Mouse (Mus musculus) liver, embryonic 15.5 days (tissue): Measurements from ENCODE around the gene Mrpl37. TPM values are rescaled to one million over a fixed set of nuclear protein-coding genes. Genes with fewer than 3 reads are reported as not detected.

ENCODE experiments used
- ATAC-seq: fragments of 200-750 bp; cut with Nextera tagmentation; 2 replicates; pipeline ENCODE4 v1.8.0; 2017; ENCODE audit warnings: moderate number of reproducible peaks, mild to moderate bottlenecking, moderate library complexity; ENCODE audit not compliant: insufficient read depth
- H3K27ac ChIP-seq: fragments of 300-500 bp; sonication (generic); replicated peaks from 2 replicates; pipeline ENCODE4 v1.5.1; 2015; ENCODE audit warnings: mild to moderate bottlenecking, inconsistent platforms
- H3K27me3 ChIP-seq: fragments of 300-500 bp; sonication (generic); 2 replicates; pipeline ENCODE4 v1.6.1; 2015; ENCODE audit warnings: mild to moderate bottlenecking, inconsistent platforms
- H3K36me3 ChIP-seq: fragments of 300-500 bp; sonication (generic); replicated peaks from 2 replicates; pipeline ENCODE4 v1.6.1; 2015; ENCODE audit warnings: moderate library complexity, mild to moderate bottlenecking, inconsistent platforms
- H3K4me1 ChIP-seq: fragments of 300-500 bp; sonication (generic); replicated peaks from 2 replicates; pipeline ENCODE4 v1.6.1; 2015; ENCODE audit warnings: inconsistent platforms
- H3K4me2 ChIP-seq: fragments of 300-500 bp; sonication (generic); 2 replicates; pipeline ENCODE4 v1.6.1; 2015; ENCODE audit warnings: moderate library complexity, mild to moderate bottlenecking, inconsistent platforms
- H3K4me3 ChIP-seq: fragments of 300-500 bp; sonication (generic); replicated peaks from 2 replicates; pipeline ENCODE4 v1.5.1; 2015; ENCODE audit warnings: mild to moderate bottlenecking, inconsistent platforms
- H3K9ac ChIP-seq: fragments of 300-500 bp; sonication (generic); 2 replicates; pipeline ENCODE4 v1.6.1; 2015; ENCODE audit warnings: moderate library complexity, mild to moderate bottlenecking, inconsistent platforms
- H3K9me3 ChIP-seq: fragments of 300-500 bp; sonication (generic); replicated peaks from 2 replicates; pipeline ENCODE4 v1.6.1; 2016; ENCODE audit warnings: inconsistent platforms
- WGBS: fragments of 180-500 bp; shearing (Covaris S2); methylation state at CpG from one replicate; pipeline ENCODE4 v1.1.7; 2015; ENCODE audit warnings: mixed read lengths; ENCODE audit not compliant: insufficient replicate concordance; 5-methylcytosine and 5-hydroxymethylcytosine counted together
- polyA plus RNA-seq: library from polyadenylated mRNA; unstranded; fragments of >200 nt; fragmentation: Nextera tagmentation; extraction: Ambion mirVana; gene quantifications from 2 replicates; pipeline ENCODE4 v1.2.1, GENCODE M21; 2015

The Mrpl37 gene
- polyA plus RNA-seq, 1 experiment from 2014 or later: 48.8 TPM

DNA sequence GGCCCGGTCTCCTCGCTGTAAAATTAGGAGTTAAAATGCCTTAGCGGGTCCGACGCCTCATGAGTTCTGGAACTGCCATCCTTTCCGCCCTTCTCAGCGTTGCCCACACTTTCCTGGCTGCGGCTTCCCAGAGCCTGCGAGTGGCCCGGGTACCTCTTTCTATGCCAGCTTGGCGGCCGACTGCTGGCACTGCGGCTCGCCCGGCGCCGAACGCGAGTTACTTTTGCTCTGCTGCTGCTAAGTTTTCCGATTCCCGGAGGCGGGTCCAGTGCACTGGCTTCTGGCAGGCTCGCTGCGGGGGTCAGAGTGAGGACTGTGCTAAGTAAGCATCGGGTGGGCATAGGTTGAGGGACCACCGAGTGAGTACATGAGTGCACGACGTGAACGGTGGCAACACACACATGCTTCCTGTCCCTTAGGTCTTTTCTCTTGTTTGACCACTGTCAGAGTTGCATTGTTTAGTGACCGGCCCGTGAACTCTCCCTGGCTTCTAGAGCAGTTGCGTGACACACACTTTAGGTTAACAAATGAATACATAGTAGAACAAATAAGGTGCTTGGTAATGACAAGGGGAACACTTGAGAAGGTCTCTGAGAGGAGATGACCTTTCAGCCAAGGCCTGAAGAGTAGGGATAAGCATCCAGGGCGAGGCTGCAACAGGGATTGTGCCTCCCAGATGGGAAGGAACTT is 628 bp upstream of the Mrpl37 start:
- WGBS: 3% methylated on average over 33 of the region's 33 CpGs
- Histone ChIP-seq H3K4me2 (peak overlapping the region; percentile 100), H3K9me3 (no peaks in the 10 kb centered on the region), H3K4me1 (peaks cover 32% of the 10 kb centered on the region), H3K4me3 (peak overlapping the region; percentile 83), H3K36me3 (peaks cover 22% of the 10 kb centered on the region), H3K27ac (0 out of 2 replicates have a peak overlapping the region, but pooled peaks have one; percentile 24), H3K9ac (peak overlapping the region; percentile 84), H3K27me3 (no peaks in the 10 kb centered on the region)
- ATAC-seq: peak; percentile 17

DNA sequence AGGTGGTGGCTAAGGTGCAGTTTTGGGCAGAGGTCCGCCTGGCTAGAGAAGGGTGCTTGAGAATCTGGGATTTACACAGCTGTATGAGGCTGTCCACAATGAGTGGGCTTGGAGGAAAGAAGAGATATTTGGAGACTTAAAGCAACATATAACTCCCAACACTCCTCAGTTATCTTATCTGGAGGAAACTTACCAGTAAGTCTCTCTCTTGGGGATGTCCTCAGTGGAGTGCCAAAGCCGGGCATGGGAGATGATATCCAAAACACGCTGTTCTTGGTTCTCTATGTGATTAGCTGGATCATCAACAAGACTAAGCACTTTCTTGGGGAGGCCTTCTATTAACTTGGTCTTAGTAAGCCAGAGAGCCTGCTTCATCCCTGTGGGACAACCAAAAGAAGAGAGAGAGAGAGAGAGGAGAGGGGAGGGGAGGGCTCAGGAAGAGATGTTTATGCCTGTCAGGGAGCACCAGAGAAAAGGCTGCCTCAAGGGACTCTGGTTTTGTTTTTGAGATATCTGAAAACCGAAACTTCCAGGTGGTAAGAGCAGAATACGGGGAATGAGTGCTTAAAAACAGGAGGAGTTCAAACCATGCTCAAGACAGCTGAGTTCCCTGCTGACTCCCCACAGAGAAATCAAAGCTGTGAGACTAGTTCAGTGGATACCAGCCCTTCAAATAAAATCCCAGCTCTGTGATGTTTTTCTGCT is 2.1 kb downstream of the Mrpl37 start:
- H3K9me3 ChIP-seq: no peaks in the 10 kb centered on the region
- no peak overlapping the region for H3K9ac ChIP-seq
- H3K4me1 ChIP-seq: peaks cover 32% of the 10 kb centered on the region
- no peak overlapping the region for H3K4me3 ChIP-seq
- no peak overlapping the region for H3K4me2 ChIP-seq
- peaks cover 45% of the 10 kb centered on the region for H3K36me3 ChIP-seq
- no peak for ATAC-seq
- 69% methylated on average over 5 of the region's 5 CpGs for WGBS
- H3K27me3 ChIP-seq: no peaks in the 10 kb centered on the region
- no peak overlapping the region for H3K27ac ChIP-seq

DNA sequence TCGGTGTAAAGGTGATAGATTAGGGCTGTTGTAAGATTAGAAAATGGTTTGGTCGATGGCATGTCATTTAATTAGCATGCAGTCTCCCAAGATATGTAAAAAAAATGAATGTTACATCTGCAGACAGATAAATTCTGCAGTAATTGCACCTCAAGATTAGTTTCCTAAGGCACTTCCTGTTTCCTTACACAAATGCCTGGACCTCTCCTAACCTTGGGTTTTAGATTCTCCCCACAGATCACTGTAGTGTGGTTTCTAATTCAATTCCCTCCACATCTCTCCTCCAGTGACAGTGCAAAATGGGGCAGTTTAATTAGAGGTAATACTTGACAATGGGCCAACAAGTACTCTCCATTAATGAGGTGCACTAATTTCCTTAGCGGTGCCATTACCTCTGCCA is 3.5 kb downstream of the Mrpl37 start:
- no peak overlapping the region for H3K4me3 ChIP-seq
- peaks cover 58% of the 10 kb centered on the region for H3K36me3 ChIP-seq
- H3K4me2 ChIP-seq: no peak overlapping the region
- H3K9ac ChIP-seq: no peak overlapping the region
- H3K27ac ChIP-seq: no peak overlapping the region
- peaks cover 32% of the 10 kb centered on the region for H3K4me1 ChIP-seq
- 67% methylated on average over 3 of the region's 3 CpGs for WGBS
- H3K27me3 ChIP-seq: no peaks in the 10 kb centered on the region
- no peaks in the 10 kb centered on the region for H3K9me3 ChIP-seq
- no peak for ATAC-seq

DNA sequence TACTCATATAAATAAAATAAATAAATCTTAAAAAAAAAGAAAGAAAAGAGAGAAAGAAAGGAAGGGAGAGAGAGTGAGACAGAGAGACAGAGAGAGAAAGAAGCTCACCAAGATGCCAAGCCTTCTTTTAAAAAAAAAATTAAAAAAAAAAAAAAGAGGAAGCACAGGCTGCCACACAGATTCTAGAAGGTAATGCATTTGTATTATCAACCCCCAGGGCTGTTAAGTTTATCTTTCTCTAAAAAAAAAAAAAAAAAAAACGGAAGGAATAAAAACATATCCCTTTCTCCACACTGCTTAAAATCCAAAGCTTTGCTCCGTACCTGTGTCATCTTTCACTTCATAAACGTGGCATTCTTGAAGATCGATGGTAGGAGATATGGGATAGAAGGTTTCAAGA is 5.1 kb downstream of the Mrpl37 start:
- no peak overlapping the region for H3K9ac ChIP-seq
- 79% methylated on average over 4 of the region's 4 CpGs for WGBS
- H3K4me2 ChIP-seq: no peak overlapping the region
- H3K4me3 ChIP-seq: no peak overlapping the region
- H3K4me1 ChIP-seq: peaks cover 19% of the 10 kb centered on the region
- ATAC-seq: no peak
- H3K27ac ChIP-seq: no peak overlapping the region
- peaks cover 74% of the 10 kb centered on the region for H3K36me3 ChIP-seq
- no peaks in the 10 kb centered on the region for H3K9me3 ChIP-seq
- H3K27me3 ChIP-seq: no peaks in the 10 kb centered on the region

DNA sequence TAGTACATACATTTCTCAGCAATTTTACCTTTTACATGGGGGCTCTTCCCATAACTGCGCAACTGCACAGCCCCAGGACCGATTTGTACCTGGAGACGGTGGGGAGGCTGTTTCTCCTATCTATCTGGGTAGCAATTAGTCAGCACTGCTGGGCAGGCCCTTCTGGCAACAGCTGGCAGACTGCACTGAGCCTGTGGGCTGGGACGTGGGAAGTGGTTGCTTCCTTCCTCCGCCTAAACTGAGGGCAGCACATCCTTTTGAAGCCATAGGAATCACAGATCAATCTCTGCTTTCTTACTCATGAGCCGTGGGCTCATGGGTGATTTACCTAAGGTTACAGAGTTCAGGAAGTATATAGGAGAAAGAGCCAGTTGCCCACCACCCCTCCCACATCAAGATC is 7.9 kb downstream of the Mrpl37 start:
- 50% methylated on average over 6 of the region's 6 CpGs for WGBS
- no peaks in the 10 kb centered on the region for H3K27me3 ChIP-seq
- ATAC-seq: no peak
- no peak overlapping the region for H3K4me2 ChIP-seq
- H3K4me1 ChIP-seq: no peaks in the 10 kb centered on the region; the same call in 1 of the 2 replicates
- no peak overlapping the region for H3K4me3 ChIP-seq
- peaks cover 69% of the 10 kb centered on the region for H3K36me3 ChIP-seq
- no peak overlapping the region for H3K9ac ChIP-seq
- no peak overlapping the region for H3K27ac ChIP-seq
- H3K9me3 ChIP-seq: no peaks in the 10 kb centered on the region

DNA sequence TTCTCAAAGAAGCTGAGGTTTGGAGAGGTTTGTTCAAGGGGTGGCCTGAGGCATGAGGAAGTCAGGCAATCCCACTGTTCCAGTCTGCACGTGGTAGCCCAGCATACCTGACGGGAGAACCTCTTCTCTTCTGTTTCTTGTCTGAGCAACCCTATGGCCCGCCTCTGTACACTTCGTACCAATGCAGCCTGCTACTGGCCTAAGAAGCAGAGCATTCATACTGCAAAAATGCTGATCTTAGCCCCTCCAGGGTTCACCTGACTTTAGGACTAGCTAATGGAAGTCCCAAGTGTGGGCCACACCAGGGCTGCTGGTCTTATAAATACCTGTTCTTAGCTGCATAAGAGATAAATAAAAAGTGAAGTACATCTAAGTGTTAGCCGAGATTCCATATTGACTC is 8.3 kb downstream of the Mrpl37 start:
- Histone ChIP-seq H3K9me3 (no peaks in the 10 kb centered on the region), H3K4me3 (no peak overlapping the region), H3K27me3 (no peaks in the 10 kb centered on the region), H3K27ac (no peak overlapping the region), H3K4me1 (no peaks in the 10 kb centered on the region; the same call in 1 of the 2 replicates), H3K4me2 (no peak overlapping the region), H3K36me3 (peaks cover 65% of the 10 kb centered on the region), H3K9ac (no peak overlapping the region)
- whole genome bisulfite sequencing: 69% methylated on average over 5 of the region's 5 CpGs
- no peak for ATAC-seq

DNA sequence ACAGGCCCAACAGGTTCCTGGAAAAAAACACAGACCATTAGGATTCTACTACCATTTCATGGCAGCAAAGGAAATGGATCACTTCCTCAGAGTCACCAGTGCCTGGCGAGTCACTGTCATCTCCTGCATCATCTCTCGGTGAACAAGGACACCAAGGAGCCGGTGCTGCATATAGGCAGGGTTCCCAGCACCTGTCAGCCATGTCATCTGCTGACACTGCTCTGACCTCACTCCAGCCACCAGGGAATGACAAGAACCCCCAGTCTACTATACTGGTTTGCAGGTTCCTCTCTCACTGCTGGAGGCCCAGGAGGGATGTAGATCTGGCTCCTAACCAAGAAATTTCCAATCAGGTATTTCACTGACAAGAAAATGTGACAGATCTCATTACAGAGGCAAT is 10.6 kb downstream of the Mrpl37 start:
- peaks cover 45% of the 10 kb centered on the region for H3K36me3 ChIP-seq
- no peak for ATAC-seq
- H3K27me3 ChIP-seq: no peaks in the 10 kb centered on the region
- no peaks in the 10 kb centered on the region; the same call in 1 of the 2 replicates for H3K4me1 ChIP-seq
- no peak overlapping the region for H3K4me3 ChIP-seq
- WGBS: 78% methylated on average over 3 of the region's 3 CpGs
- H3K27ac ChIP-seq: no peak overlapping the region
- H3K9me3 ChIP-seq: no peaks in the 10 kb centered on the region
- H3K9ac ChIP-seq: no peak overlapping the region
- H3K4me2 ChIP-seq: no peak overlapping the region

DNA sequence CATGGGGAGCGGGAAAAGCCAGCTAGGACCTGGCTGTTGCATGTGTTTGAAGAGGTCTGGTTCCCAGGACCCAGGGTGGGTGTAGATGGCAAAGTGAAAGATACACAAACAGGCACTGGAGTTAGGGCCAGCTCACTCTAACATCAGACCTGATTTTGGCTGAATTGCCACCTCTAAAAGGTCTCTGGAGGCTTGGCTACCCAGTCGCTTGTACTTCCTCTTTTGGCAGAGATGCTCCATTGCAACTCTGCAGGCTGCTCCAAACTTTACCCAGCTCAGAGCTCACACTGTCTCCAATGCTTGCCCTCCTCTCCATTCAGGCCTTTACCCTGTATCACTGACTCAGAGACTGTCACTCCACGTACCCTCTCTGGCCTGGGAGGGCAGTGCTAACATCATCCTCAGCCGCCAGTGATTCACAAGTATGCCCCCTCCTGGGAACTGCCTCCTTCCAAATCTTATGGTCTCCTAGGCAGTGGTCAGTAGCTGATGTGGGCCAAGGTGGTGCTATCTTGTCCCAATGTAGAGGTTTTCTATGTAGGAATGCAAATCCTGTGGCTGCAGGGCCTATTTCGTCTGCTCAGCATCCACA is 13.6 kb downstream of the Mrpl37 start:
- no peak overlapping the region for H3K27ac ChIP-seq
- WGBS: 49% methylated on average over 5 of the region's 5 CpGs
- no peak for ATAC-seq

DNA sequence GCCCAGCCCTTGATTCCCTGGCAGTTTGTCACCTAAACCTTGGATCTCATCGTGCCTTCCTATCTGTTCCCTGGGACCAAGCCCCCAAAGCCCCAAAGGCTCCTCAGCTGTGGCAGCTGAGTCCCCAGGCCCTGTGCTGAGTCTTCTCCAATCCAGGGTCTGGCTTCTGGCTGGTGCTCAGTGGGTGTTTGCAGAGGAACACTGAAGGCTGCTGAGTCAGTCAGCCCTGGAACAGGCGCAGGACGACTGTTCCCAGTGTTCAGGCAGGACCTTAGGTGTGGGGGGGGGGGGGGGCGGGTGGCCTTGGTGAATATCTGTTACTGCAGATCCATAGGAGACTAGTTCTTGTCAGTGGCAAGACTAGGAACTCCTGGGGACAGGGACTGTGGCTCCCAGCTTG is 14.8 kb downstream of the Mrpl37 start:
- Histone ChIP-seq H3K27ac (no peak overlapping the region), H3K9ac (no peak overlapping the region), H3K9me3 (no peaks in the 10 kb centered on the region), H3K4me2 (no peak overlapping the region), H3K36me3 (peaks cover 34% of the 10 kb centered on the region), H3K27me3 (no peaks in the 10 kb centered on the region), H3K4me1 (no peaks in the 10 kb centered on the region; the same call in 1 of the 2 replicates), H3K4me3 (no peak overlapping the region)
- no peak for ATAC-seq
- WGBS: 53% methylated on average over 4 of the region's 4 CpGs

More for the DNA sequence above, 13.6 kb downstream of the Mrpl37 start:
- Histone ChIP-seq H3K4me3 (no peak overlapping the region), H3K4me2 (no peak overlapping the region), H3K36me3 (peaks cover 34% of the 10 kb centered on the region), H3K9me3 (no peaks in the 10 kb centered on the region), H3K4me1 (no peaks in the 10 kb centered on the region; the same call in 1 of the 2 replicates), H3K9ac (no peak overlapping the region), H3K27me3 (no peaks in the 10 kb centered on the region)

DNA sequence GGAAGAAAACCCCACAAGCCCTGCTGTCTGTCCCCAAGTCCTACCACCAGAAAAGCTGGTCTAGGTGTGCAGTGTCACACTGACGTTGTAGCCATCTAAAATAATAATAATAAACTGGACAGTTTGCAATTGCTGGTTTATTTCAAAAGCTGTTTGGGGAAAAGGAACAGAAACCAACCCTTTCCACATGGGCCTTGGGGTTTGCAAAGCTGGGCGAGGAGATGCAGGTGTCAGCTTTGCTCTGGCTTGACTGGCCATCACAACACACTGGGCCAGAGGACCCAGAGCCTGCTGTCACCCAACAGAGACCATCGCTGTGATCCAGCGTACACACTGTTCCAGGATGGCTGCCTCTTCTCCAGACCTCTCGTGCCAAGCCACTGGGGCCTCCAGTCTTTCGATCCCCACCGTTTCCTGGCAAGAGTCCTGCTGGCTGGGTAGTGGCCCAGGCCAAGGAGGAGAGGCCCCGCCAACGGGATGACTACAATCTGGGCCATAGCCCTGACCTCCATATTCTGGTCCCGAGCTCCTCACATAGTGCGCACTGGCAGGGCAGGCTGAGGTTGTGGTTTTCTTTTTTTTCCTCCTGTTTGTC is 18.0 kb downstream of the Mrpl37 start:
- Histone ChIP-seq H3K4me1 (no peaks in the 10 kb centered on the region), H3K36me3 (peaks cover 60% of the 10 kb centered on the region), H3K4me2 (no peak overlapping the region), H3K9ac (no peak overlapping the region), H3K4me3 (no peak overlapping the region), H3K27me3 (no peaks in the 10 kb centered on the region), H3K27ac (no peak overlapping the region), H3K9me3 (no peaks in the 10 kb centered on the region)
- no peak for ATAC-seq
- WGBS: 83% methylated on average over 11 of the region's 11 CpGs

DNA sequence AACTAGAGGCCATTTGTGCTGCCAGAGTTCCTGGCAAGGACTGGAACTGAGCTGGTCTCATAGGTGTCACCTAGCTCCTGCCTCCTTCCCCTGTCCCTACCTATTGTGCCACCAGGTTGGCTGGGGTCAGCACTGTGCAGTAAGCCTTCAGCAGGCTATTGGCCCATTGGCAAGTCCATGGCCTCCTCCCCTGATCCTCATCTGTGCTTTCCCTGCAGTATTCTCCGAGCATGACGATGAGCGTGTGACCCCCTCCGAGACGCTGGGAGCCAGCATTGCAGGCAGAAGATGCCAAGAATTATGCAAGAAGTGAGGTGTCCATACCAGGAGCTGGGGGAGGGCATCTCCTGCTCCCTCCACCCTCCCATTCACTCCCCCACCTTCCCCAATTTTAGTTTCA is 18.9 kb downstream of the Mrpl37 start:
- ATAC-seq: no peak
- Histone ChIP-seq H3K9me3 (no peaks in the 10 kb centered on the region), H3K4me2 (no peak overlapping the region), H3K36me3 (peaks cover 65% of the 10 kb centered on the region), H3K4me3 (no peak overlapping the region), H3K27me3 (no peaks in the 10 kb centered on the region), H3K9ac (no peak overlapping the region), H3K4me1 (no peaks in the 10 kb centered on the region), H3K27ac (no peak overlapping the region)
- WGBS: 89% methylated on average over 5 of the region's 5 CpGs
